Mouse (Mus musculus) CD4-positive, CD25-positive, alpha-beta regulatory T cell, adult 2 months (primary cell): ENCODE data around the gene P4htm.
A peak's percentile ranks its signal among the peaks of the same experiment; 100 is the strongest.
"Not testable (repeated sequence)": the region's sequence is repeated elsewhere in the genome, so short reads cannot be mapped to it uniquely, and the experiment has no call there.

ENCODE experiments used
- DNase-seq: peaks from one replicate; pipeline ENCODE4 v3.0.0-alpha.2; 2012; ENCODE audit warnings: low read depth, low spot score

Gene P4htm

DNA sequence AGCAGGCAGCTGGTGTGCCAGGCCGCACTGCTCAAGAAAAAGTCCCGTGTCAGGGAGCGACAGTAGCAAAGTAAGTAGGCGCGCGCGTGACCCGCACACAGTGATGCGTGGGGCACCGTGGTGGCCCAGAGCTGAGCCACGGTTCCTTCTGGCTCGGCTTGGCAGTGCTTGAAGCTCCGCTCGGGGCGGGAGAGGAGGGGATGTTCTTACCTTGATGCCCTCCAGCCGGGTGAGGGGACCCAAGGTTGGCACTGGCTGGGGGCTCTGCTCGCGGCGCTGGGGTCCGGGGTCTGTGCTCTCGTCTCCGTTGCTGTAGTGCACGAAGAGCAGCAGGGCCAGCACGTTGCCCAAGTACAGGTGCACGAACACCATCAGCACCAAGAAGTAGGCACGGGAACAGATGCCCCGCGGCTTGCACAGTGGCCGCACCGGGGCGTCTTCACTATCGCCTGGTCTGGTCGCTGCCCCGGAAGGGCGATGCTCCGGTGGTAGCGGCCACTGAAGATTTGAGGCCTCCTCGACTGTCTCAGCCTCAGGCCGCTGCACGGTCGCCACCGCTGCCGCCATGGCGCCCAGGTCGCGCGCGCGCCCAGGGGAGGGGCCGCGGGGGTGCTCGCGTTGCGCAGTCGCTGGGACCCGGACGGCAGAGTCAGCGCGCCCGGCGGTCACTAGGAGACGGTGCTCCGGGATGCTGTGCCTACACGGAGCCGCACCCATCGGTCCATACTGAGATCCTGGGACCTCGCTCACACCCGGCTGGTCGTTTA lies at the start of gene P4htm:
TSS of gene P4htm (minus strand) at position 670 of the 767 bp plus-strand sequence.
- peak; percentile 76 for DNase-seq

- DNase-seq: no peak
Observed at GRCm38 (mm10) chr9:108639825-108640224, 42.4 kb upstream of the P4htm start.

GRCm38 (mm10) chr9:108635415-108635814 lies 37.9 kb upstream of the P4htm start:
- DNase-seq: no peak

GRCm38 (mm10) chr9:108633846-108634245 lies 36.4 kb upstream of the P4htm start:
- DNase-seq: no peak

- no peak for DNase-seq
Observed at GRCm38 (mm10) chr9:108632375-108632774, 34.9 kb upstream of the P4htm start.

GRCm38 (mm10) chr9:108631631-108632256 lies 34.3 kb upstream of the P4htm start:
- DNase-seq: no peak

DNA sequence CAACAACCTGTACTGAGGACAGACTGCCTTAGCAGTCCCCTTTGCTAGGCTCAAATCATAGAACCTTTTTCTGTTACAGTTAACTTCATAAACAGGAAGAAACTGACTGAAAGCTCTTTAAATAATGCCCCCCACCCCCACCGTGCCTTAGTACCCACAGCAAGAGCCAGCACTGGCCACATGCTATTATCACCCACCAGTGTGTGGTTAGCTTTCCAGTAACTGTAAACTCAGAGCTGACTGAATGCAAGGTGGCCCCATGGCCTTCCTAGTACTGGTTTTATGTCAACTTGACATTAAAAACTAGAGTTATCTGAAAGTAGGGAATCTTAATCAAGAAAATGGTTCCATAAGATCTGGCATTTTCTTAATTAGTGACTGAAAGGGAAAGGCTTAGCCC lies 33.2 kb upstream of the P4htm start:
- no peak for DNase-seq

GRCm38 (mm10) chr9:108628141-108628540 lies 30.7 kb upstream of the P4htm start:
- no peak for DNase-seq

DNA sequence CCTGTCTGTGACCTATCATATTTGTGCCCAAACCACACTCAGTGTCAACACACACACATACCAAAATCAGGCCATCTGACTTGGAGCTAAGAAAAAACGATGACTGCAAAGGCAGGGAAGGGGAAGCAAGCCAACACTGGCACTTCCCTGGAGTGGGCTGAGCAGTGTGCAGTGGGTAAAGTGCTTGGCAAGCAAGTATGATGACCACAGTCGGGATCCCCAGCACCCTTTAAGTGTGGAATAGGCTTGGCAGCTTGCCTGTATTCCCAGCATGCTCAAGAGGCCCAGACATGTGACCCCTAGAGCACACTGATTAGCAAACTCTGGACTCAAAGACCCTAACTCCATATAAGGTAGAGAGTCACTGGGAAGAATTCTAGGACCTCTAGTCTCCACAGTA lies 29.0 kb upstream of the P4htm start:
- no peak for DNase-seq

DNA sequence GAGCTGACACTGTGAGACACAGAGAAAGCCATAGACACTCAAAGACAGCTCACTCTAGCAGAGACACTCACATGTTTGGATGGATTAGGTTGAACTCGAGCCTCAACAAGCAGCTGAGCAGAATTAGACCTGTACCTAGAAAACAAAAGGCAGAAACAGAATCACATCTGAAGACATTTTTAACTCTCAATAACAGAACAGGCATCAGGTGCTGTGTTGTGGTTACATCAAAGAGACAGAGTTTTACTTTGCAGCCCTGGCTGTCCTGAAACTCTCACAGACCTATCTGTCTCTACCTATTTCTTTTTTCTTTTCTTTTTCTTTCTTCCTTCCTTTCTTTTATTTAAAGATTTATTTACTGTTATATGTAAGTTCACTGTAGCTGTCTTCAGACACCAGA lies 19.8 kb upstream of the P4htm start:
- peak; percentile 17 for DNase-seq

GRCm38 (mm10) chr9:108611488-108611887 lies 14.0 kb upstream of the P4htm start:
- no peak for DNase-seq

DNA sequence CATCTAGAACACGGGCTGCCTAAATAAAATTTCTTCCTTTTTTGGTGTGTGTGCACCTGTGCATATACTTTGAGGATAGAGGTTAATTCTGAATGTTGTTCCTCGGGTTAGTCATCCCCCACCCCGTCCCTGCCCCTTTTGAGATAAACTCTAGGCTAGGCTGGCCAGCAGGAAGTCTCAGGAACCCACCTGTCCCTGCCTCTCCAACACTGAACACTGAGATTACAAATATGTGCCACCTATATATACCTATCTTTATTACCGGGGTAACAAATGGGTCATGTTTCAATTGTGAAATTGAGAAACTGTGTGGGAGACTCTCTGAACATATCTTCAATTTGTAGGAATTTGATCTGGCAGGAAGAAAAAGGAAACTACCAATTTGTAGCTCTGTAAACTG lies 11.4 kb upstream of the P4htm start:
- no peak for DNase-seq

DNA sequence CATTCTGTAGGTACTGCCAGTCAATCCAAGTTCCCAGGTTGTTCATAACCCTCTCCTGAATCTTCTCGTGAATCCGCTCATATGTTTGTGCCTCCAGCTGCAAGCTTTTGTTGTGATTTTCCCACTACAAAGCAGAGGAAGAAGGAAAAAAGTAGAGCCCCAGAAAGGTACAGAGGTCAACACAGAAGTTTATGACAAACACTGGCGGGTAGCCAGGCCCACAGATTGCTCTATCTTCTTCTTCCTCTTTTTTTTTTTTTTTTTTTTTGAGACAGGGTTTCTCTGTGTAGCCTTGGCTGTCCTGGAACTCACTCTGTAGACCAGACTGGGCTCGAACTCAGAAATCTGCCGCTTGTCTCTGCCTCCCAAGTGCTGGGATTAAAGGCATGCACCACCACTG lies 10.5 kb upstream of the P4htm start:
- not testable (repeated sequence) for DNase-seq

DNA sequence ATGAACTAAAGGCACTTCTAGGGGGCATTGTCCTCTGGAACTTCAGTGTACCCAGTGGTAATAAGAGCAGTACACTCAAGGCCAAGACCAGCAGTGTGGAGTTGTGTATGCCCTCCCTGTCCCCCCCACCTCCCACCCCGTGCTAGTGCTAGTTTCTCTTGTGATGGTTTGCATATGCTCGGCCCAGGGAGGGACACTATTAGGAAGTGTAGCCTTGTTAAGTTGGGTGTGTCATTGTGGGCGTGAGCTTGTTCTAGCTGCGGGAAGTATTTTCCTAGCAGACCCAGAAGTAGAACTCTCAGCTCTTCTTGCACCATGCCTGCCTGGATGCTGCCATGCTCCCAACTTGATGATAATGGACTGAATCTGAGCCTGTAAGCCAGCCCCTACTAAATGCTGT lies 4.5 kb upstream of the P4htm start:
- no peak for DNase-seq

DNA sequence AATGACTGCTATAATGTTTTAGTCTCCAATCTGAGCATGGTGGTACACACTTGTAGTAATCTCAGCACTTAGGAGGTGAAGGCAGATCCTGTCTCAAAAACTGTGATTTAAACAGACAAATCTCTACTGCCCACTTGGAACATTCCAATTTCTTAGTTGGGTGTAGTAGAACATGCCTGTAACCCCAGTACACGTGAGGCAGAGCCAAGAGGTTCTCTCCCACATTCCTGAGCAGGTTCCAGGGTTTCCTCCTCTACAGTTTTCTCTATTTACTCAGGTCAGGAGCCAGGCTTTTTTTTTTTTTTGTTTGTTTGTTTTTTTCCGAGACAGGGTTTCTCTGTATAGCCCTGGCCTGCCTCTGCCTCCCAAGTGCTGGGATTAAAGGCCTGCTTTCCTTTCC lies 2.5 kb upstream of the P4htm start:
- DNase-seq: no peak

GRCm38 (mm10) chr9:108599021-108599566 lies 1.6 kb upstream of the P4htm start:
- no peak for DNase-seq

DNA sequence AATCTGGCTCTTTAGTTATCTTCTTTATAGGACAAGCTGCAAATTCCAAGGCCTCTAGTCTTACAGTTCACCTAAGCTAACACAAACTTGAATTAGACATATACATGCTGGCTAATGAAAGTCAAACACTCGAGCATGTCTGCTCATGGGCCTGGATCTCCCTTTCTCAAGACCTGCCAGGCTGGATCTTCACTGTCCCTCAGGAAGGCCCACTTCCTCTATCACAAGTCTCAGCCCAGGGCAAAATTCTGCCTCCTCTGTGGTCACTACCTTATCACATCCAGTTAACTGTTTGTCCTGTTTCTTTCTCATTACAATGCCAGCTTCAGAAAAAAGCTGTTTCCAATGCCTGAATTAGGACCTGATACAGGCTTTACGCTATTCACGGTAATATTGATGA lies 3.1 kb downstream of the P4htm start:
- DNase-seq: no peak

- no peak for DNase-seq
Observed at GRCm38 (mm10) chr9:108591462-108591861, 6.0 kb downstream of the P4htm start.

GRCm38 (mm10) chr9:108589229-108589628 lies 8.2 kb downstream of the P4htm start:
- peak; percentile 59 for DNase-seq

DNA sequence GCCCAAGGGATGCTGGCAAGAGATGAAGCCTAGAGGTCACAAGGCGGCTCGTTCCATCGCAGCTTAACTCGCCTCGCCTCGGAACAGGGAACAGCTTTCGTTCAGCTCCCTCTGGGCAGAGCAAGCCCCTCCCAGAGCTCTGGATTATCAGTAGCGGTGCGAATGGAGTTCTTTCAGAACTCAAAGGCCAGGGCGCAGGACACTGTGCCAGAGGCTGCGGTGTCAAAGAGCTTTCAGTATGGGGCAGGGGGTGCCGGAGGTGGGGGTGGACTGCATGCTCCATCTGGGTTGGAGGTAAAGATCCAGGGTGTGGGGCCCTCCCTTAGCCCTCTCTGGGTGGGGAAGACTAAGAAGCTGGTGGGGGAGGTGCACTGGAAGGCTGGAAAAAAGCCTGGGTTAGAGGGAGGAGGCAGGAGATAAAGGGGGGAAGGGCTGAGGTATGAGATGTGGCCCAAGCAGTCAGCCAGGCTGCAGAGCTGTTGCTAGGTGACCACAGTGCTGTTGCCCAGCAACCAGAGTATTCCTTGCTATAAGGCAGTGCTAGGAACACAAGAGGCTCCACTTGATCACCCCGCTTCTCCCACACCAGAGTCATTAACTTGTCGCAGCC lies 9.8 kb downstream of the P4htm start:
- DNase-seq: no peak

DNA sequence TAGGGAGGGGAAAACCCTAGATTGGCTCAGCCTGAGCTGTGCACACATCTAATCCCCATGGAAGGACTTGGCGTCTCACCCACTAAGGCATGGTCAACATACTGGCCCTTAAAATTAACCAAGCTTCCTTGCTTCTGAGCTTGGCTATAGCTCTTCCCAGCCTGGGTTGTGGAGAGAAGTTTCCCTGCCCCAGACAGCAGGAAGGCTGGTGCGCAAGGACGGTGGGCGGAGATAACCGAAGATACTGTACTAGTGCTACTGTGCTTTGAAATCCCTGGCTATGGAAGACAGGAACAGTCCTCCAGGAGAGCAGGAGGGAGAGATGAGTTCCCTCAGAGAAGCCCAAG lies 18.1 kb downstream of the P4htm start:
- no peak for DNase-seq

- DNase-seq: peak; percentile 95
Observed at GRCm38 (mm10) chr9:108578545-108579343, 18.7 kb downstream of the P4htm start, which contains the start of gene Wdr6. Gene Wdr6 (minus strand): TSS chr9:108578739.
